Mouse (Mus musculus) testis, postnatal 14 days (tissue): ENCODE data around the gene Tns3.
"Not testable (repeated sequence)": the region's sequence is repeated elsewhere in the genome, so short reads cannot be mapped to it uniquely, and the experiment has no call there.

Experiments used
- DNase-seq: peaks from one replicate; pipeline ENCODE4 v3.0.0; 2021; ENCODE audit warnings: low spot score

The Tns3 gene

GRCm38 (mm10) chr11:8645609-8646008 is 18.7 kb downstream of the Tns3 start:
- no peak for DNase-seq

GRCm38 (mm10) chr11:8644272-8644671 is 20.1 kb downstream of the Tns3 start:
- DNase-seq = no peak

- no peak for DNase-seq
Measured at GRCm38 (mm10) chr11:8641634-8642277, 22.6 kb downstream of the Tns3 start.

GRCm38 (mm10) chr11:8639726-8640125 is 24.6 kb downstream of the Tns3 start:
- DNase-seq = no peak

- DNase-seq = no peak
Measured at GRCm38 (mm10) chr11:8639007-8639718, 25.2 kb downstream of the Tns3 start.

- no peak for DNase-seq
Measured at GRCm38 (mm10) chr11:8637469-8638447, 26.6 kb downstream of the Tns3 start.

GRCm38 (mm10) chr11:8636680-8637079 is 27.7 kb downstream of the Tns3 start:
- DNase-seq = no peak

GRCm38 (mm10) chr11:8635778-8636177 is 28.6 kb downstream of the Tns3 start:
- no peak for DNase-seq

- no peak for DNase-seq
Measured at GRCm38 (mm10) chr11:8634728-8635410, 29.5 kb downstream of the Tns3 start.

GRCm38 (mm10) chr11:8632163-8632562 is 32.2 kb downstream of the Tns3 start:
- DNase-seq = no peak

GRCm38 (mm10) chr11:8629862-8630390 is 34.4 kb downstream of the Tns3 start:
- DNase-seq = no peak

- DNase-seq = no peak
Measured at GRCm38 (mm10) chr11:8629326-8629725, 35.0 kb downstream of the Tns3 start.

- no peak for DNase-seq
Measured at GRCm38 (mm10) chr11:8628846-8629253, 35.5 kb downstream of the Tns3 start.

GRCm38 (mm10) chr11:8627156-8627555 is 37.2 kb downstream of the Tns3 start:
- DNase-seq = no peak

GRCm38 (mm10) chr11:8626715-8627114 is 37.6 kb downstream of the Tns3 start:
- no peak for DNase-seq

- no peak for DNase-seq
Measured at GRCm38 (mm10) chr11:8625915-8626604, 38.3 kb downstream of the Tns3 start.

GRCm38 (mm10) chr11:8625451-8625850 is 38.9 kb downstream of the Tns3 start:
- no peak for DNase-seq

GRCm38 (mm10) chr11:8624179-8624886 is 40.0 kb downstream of the Tns3 start:
- DNase-seq = peak; percentile 50

- DNase-seq = no peak
Measured at GRCm38 (mm10) chr11:8623852-8624178, 40.5 kb downstream of the Tns3 start.

GRCm38 (mm10) chr11:8622668-8623067 is 41.7 kb downstream of the Tns3 start:
- peak; percentile 35 for DNase-seq

- not testable (repeated sequence) for DNase-seq
Measured at GRCm38 (mm10) chr11:8619111-8619510, 45.2 kb downstream of the Tns3 start.
